8 mouse cellular contexts compared by ENCODE assay signal in the genomic region with DNA sequence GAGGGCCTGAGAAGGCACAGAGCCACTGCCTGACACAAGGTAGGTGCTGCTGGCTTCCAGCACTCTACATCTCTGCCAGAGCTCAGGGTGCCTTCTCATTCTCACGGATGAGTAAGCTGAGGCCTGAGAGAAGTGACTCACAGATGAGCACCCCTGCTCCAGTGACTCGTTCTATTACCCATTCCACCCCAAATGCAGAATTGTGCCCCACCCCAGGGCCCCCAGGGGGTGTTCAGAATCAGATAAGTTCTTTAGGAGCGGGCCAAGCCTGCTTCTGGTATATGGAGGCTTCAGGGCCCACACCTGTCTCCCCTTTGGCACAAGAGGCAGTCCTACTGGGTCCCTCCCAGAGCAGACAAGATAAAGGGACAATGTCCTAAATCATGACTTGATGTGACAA. TPM values are rescaled to one million over a fixed set of nuclear protein-coding genes. Genes with fewer than 3 reads are reported as not detected.
DNase-seq lines count a peak whose midpoint lies in the region; ATAC-seq and TF ChIP-seq lines count a peak whose summit lies in the region.

No protein-coding gene starts in this region.

- peak overlapping the region; percentile 65 for H3K4me2 ChIP-seq in forebrain, postnatal 0 days (ENCODE audit: low read depth)

- H3K27me3 ChIP-seq in forebrain, postnatal 0 days (ENCODE audit: insufficient read depth, low read length) = no peaks in the 10 kb centered on the region

- peak overlapping the region; percentile 7; the same call in 1 of the 2 replicates for H3K9ac ChIP-seq in forebrain, postnatal 0 days

- no peak overlapping the region; the same call in 1 of the 2 replicates for H3K4me3 ChIP-seq in layer of hippocampus, adult 2 months
- peak overlapping the region; percentile 3 for H3K4me3 ChIP-seq in bone marrow, adult 2 months (replicated peaks; ENCODE audit: control insufficient read depth, low read depth, low read length)
- no peak overlapping the region for H3K4me3 ChIP-seq in forebrain, postnatal 0 days (ENCODE audit: low read depth, low read length)
- no peak overlapping the region for H3K4me3 ChIP-seq in macrophage (ENCODE audit: inconsistent target)

- H3K36me3 ChIP-seq in forebrain, postnatal 0 days (ENCODE audit: insufficient read depth) = peaks cover 17% of the 10 kb centered on the region
- peaks cover 34% of the 10 kb centered on the region for H3K36me3 ChIP-seq in macrophage (ENCODE audit: inconsistent target)

- H3K27ac ChIP-seq in layer of hippocampus, adult 2 months = peak overlapping the region; percentile 98; the same call in 1 of the 2 replicates
- no peak overlapping the region for H3K27ac ChIP-seq in bone marrow, adult 2 months (ENCODE audit: control insufficient read depth, insufficient read depth, low read depth, low read length, poor library complexity)
- H3K27ac ChIP-seq in forebrain, postnatal 0 days (ENCODE audit: low read depth, low read length) = no peak overlapping the region
- H3K27ac ChIP-seq in macrophage = peak overlapping the region; percentile 33

- DNase-seq in layer of hippocampus, adult 2 months (ENCODE audit: low spot score in 2 of 2) = no peak
- DNase-seq in layer of hippocampus, postnatal 10 days (ENCODE audit: low spot score in 2 of 2) = no peak
- DNase-seq in forebrain, postnatal 0 days = no peak
- no peak for DNase-seq in spleen, adult 12 weeks (ENCODE audit: low spot score)
- DNase-seq in lung, adult 18-20 months = no peak

- H3K9me3 ChIP-seq in forebrain, postnatal 0 days (ENCODE audit: low read length) = no peaks in the 10 kb centered on the region

- no peak for TF ChIP-seq CTCF in layer of hippocampus, adult 2 months (conservative IDR thresholded peaks at IDR 0.05)
- no peak for TF ChIP-seq CTCF in bone marrow, adult 2 months (IDR thresholded peaks at IDR 0.05; ENCODE audit: control insufficient read depth, insufficient read depth, low read length)
- no peak for TF ChIP-seq CTCF in forebrain, postnatal 0 days (IDR thresholded peaks at IDR 0.05; ENCODE audit: low read depth)

- H3K79me2 ChIP-seq in macrophage (ENCODE audit: inconsistent target) = peaks cover 98% of the 10 kb centered on the region

- no peak for TF ChIP-seq POLR2A in bone marrow, adult 2 months (IDR thresholded peaks at IDR 0.05; ENCODE audit: borderline replicate concordance, control insufficient read depth, low read depth, low read length)

- ATAC-seq in forebrain, postnatal 0 days = no peak
- ATAC-seq in megakaryocyte progenitor cell, adult 5-6 weeks (replicated peaks; ENCODE audit: poor library complexity) = no peak

- 51% methylated on average over 3 of the region's 3 CpGs for WGBS in bone marrow, adult 2 months
- 43% methylated on average over 3 of the region's 3 CpGs for WGBS in forebrain, postnatal 0 days
- 58% methylated on average over 3 of the region's 3 CpGs for WGBS in macrophage (ENCODE audit: missing documents)

- peaks cover 4% of the 10 kb centered on the region for H3K4me1 ChIP-seq in bone marrow, adult 2 months (ENCODE audit: control insufficient read depth, insufficient read depth, low read length)
- peaks cover 43% of the 10 kb centered on the region for H3K4me1 ChIP-seq in forebrain, postnatal 0 days (ENCODE audit: insufficient read depth)

RNA-seq across cellular contexts. Expression of a gene that starts 16.2 kb away (rescaled TPM):
- total RNA-seq in layer of hippocampus, adult 2 months (2021) = 10 to 100 TPM; 61.0 to 65.9 TPM
- 100 to 1,000 TPM; 102 TPM for total RNA-seq in layer of hippocampus, postnatal 10 days (2021)
- polyA plus RNA-seq in bone marrow, adult 2 months (2011; ENCODE audit: insufficient read depth, insufficient read length, low replicate concordance, missing spikeins) = 23.1 and 35.7 TPM in 2 replicates
- 23.2 and 27.7 TPM in 2 replicates for total RNA-seq in forebrain, postnatal 0 days (2014; rRNA removed)
- 38.0 and 49.4 TPM in 2 replicates for polyA plus RNA-seq in forebrain, postnatal 0 days (2015; fragmentation: Nextera tagmentation; extraction: Ambion mirVana)
- total RNA-seq in macrophage (2018; cell fraction: chromatin; rRNA removed) = 100 to 1,000 TPM; 104 to 576 (median 356) TPM
- total RNA-seq in macrophage (2018; cell fraction: cytosol; rRNA removed) = 10 to 100 TPM; 15.7 to 66.9 (median 36.1) TPM
- 100 to 1,000 TPM in 20 of 26 experiments, 10 to 100 TPM in 6; 62.0 to 363 (median 169) TPM for total RNA-seq in macrophage (2018; cell fraction: nucleus; rRNA removed)
- polyA plus RNA-seq in macrophage (2018) = 13.9 to 21.1 TPM (median 19.1 TPM) in 3 replicates
- 27.9 and 29.6 TPM in 2 replicates for total RNA-seq in megakaryocyte progenitor cell, adult 5-6 weeks (2015)
- 12.2 and 14.5 TPM in 2 replicates for total RNA-seq in megakaryocyte progenitor cell, adult 5-6 weeks (2017)

Comparison
In these comparisons a context has a peak if more than half of its experiments do, and no peak if none do; other contexts are left out.
1. H3K27ac ChIP-seq: peak in layer of hippocampus, adult 2 months (single experiment) and macrophage (single experiment); none in bone marrow, adult 2 months (single experiment) and forebrain, postnatal 0 days (single experiment).